Mouse (Mus musculus) hindbrain, embryonic 14.5 days (tissue): ENCODE measurements around the gene Pgbd1. TPM values are rescaled to one million over a fixed set of nuclear protein-coding genes. Genes with fewer than 3 reads are reported as not detected.

Experiments
- ATAC-seq: fragments of 200-750 bp; cut with Nextera tagmentation; 2 replicates; pipeline ENCODE4 v1.8.0; 2017; ENCODE audit warnings: moderate number of reproducible peaks, mild to moderate bottlenecking, moderate TSS enrichment, moderate library complexity; ENCODE audit not compliant: low FRiP score
- DNase-seq: peaks from one replicate; pipeline ENCODE4 v3.0.0-alpha.2; 2015; ENCODE audit warnings: low spot score
- H3K27ac ChIP-seq: fragments of 300-500 bp; sonication (generic); 2 replicates; pipeline ENCODE4 v1.5.1; 2014; ENCODE audit warnings: mild to moderate bottlenecking, moderate library complexity
- H3K27me3 ChIP-seq: fragments of 300-500 bp; sonication (generic); 2 replicates; pipeline ENCODE4 v1.6.1; 2014; ENCODE audit warnings: mild to moderate bottlenecking, low read length, mixed read lengths; ENCODE audit not compliant: control insufficient read depth, insufficient read depth
- H3K36me3 ChIP-seq: fragments of 300-500 bp; sonication (generic); replicated peaks from 2 replicates; pipeline ENCODE4 v1.6.1; 2014; ENCODE audit not compliant: control insufficient read depth, insufficient read depth
- H3K4me1 ChIP-seq: fragments of 300-500 bp; sonication (generic); replicated peaks from 2 replicates; pipeline ENCODE4 v1.6.1; 2014; ENCODE audit warnings: antibody characterized with exemption, low read length, mixed read lengths; ENCODE audit not compliant: control insufficient read depth, insufficient read depth
- H3K4me2 ChIP-seq: fragments of 300-500 bp; sonication (generic); replicated peaks from 2 replicates; pipeline ENCODE4 v1.6.1; 2014; ENCODE audit warnings: mild to moderate bottlenecking, moderate library complexity
- H3K4me3 ChIP-seq: fragments of 300-500 bp; sonication (generic); replicated peaks from 2 replicates; pipeline ENCODE4 v1.5.1; 2014; ENCODE audit warnings: mild to moderate bottlenecking, low read length
- H3K9ac ChIP-seq: fragments of 300-500 bp; sonication (generic); 2 replicates; pipeline ENCODE4 v1.6.1; 2014
- H3K9me3 ChIP-seq: fragments of 300-500 bp; sonication (generic); 2 replicates; pipeline ENCODE4 v1.6.1; 2016; ENCODE audit warnings: low read length; ENCODE audit not compliant: control insufficient read depth
- WGBS: fragments of 180-500 bp; shearing (Covaris S2); extraction: QIAGEN DNeasy Blood & Tissue Kit; methylation state at CpG from one replicate; pipeline ENCODE4 v1.1.7; 2014; 5-methylcytosine and 5-hydroxymethylcytosine counted together
- microRNA counts: library from miRNA; unstranded; fragments of <30 nt; microRNA quantifications from one replicate; lab custom pipeline; 2016
- microRNA-seq: library from miRNA; unstranded; fragments of <30 nt; microRNA quantifications from one replicate; pipeline ENCODE4, GENCODE M21; 2016
- polyA plus RNA-seq: library from polyadenylated mRNA; unstranded; fragments of >200 nt; fragmentation: Nextera tagmentation; extraction: Ambion mirVana; gene quantifications from 2 replicates; pipeline ENCODE4 v1.2.1, GENCODE M21; 2014

The Pgbd1 gene
- polyA plus RNA-seq, 1 experiment from 2014 or later = 3.3 TPM

DNA sequence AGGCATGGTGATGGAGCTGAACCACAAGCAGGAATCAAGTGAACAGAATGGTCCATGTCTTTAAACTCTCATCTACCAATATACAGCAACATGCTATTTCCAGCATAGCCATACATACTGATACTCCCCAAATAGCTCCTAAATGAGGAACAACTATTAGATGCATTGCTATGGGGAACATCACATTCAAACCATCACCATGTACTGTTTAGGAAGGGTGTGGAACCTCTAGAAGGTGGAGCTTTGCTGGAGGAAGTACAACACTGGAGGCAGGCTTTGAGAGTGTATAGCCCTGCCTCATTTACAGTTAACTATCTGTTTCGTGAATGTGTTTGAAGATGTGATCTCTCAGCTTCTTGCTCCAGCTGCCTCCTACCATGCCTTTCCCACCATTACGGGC, 63.1 kb downstream of the Pgbd1 start:
- Histone ChIP-seq H3K9ac (no peak overlapping the region), H3K4me1 (no peaks in the 10 kb centered on the region), H3K9me3 (no peaks in the 10 kb centered on the region), H3K27me3 (no peaks in the 10 kb centered on the region), H3K4me2 (no peak overlapping the region), H3K27ac (no peak overlapping the region), H3K36me3 (no peaks in the 10 kb centered on the region), H3K4me3 (no peak overlapping the region)
- 94% methylated on average over 2 of the region's 2 CpGs for WGBS
- ATAC-seq (no peak), DNase-seq (no peak)

DNA sequence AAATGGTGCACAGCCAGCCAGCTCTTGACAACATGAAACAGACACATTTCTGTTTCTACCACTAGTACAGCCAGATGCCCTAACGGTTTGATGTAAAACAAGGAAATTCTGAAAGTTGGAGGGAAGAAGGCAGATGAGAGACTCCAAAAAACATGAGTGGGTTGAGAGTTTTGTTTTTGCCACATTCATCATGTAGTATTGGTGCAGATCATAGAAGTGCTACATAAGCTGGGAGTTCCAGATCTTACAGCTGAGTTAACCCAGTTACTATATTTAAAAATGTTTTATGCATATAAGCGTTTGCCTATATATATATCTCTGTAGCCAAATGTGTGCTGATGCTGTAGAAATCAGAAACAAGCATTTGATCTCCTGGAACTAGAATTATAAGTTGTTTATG, 68.2 kb downstream of the Pgbd1 start:
- Histone ChIP-seq H3K9me3 (no peaks in the 10 kb centered on the region), H3K27ac (no peak overlapping the region), H3K27me3 (no peaks in the 10 kb centered on the region), H3K4me3 (no peak overlapping the region), H3K4me2 (no peak overlapping the region), H3K36me3 (peaks cover 33% of the 10 kb centered on the region), H3K9ac (no peak overlapping the region), H3K4me1 (no peaks in the 10 kb centered on the region)
- ATAC-seq (no peak), DNase-seq (no peak)
- WGBS = 92% methylated on average over 2 of the region's 2 CpGs

MicroRNA genes within 50 kb of the gene (microRNA counts, 519-probe panel; counts per million panel counts)
- microRNA mmu-miR-1896 (lab: Ali Mortazavi, UCI) = not detected

Small RNA genes within 50 kb of the gene (microRNA-seq; reads per million reads assigned to microRNA genes)
- gene Mir1896 (not detected), gene Mir6942 (not detected)

Other genes starting within 250 kb of the Pgbd1 start
- gene Gpx5, start 148.3 kb downstream of the Pgbd1 start, polyA plus RNA-seq = not detected in 2 replicates
- gene Gpx6, start 128.9 kb downstream of the Pgbd1 start, polyA plus RNA-seq = 0.15 TPM in 1 of 2 replicates, not detected in the other
- gene Olfr1367, start 94.1 kb downstream of the Pgbd1 start, polyA plus RNA-seq = not detected in 2 replicates
- gene Zscan12, start 78.2 kb downstream of the Pgbd1 start, polyA plus RNA-seq = 11.6 and 12.5 TPM in 2 replicates
- 55.8 and 59.7 TPM in 2 replicates for gene Zkscan3, start 38.3 kb downstream of the Pgbd1 start, polyA plus RNA-seq
- gene Zscan26, start 12.7 kb upstream of the Pgbd1 start, polyA plus RNA-seq = 14.1 and 17.4 TPM in 2 replicates
- gene Nkapl, start 27.5 kb upstream of the Pgbd1 start, polyA plus RNA-seq = 3.0 and 3.7 TPM in 2 replicates
- 8.9 and 9.9 TPM in 2 replicates for gene Zkscan4, start 37.8 kb upstream of the Pgbd1 start, polyA plus RNA-seq
- gene Gm10065, start 38.4 kb upstream of the Pgbd1 start, polyA plus RNA-seq = not detected in 2 replicates
- 0.25 and 0.42 TPM in 2 replicates for gene AK157302, start 54.2 kb upstream of the Pgbd1 start, polyA plus RNA-seq
- gene Gm11273, start 60.4 kb upstream of the Pgbd1 start, polyA plus RNA-seq = 5.4 and 6.6 TPM in 2 replicates
- 7.4 and 8.0 TPM in 2 replicates for gene Zkscan8, start 90.1 kb upstream of the Pgbd1 start, polyA plus RNA-seq
- 0.08 and 0.21 TPM in 2 replicates for gene Olfr1366, start 101.8 kb upstream of the Pgbd1 start, polyA plus RNA-seq
- gene Olfr1535, start 118.8 kb upstream of the Pgbd1 start, polyA plus RNA-seq = 0.04 TPM in 1 of 2 replicates, not detected in the other
- gene Olfr1364, start 140.7 kb upstream of the Pgbd1 start, polyA plus RNA-seq = not detected in 2 replicates
- not detected in 2 replicates for gene Olfr1362, start 173.0 kb upstream of the Pgbd1 start, polyA plus RNA-seq
- not detected in 2 replicates for gene Olfr11, start 201.5 kb upstream of the Pgbd1 start, polyA plus RNA-seq
- gene Olfr1361, start 222.3 kb upstream of the Pgbd1 start, polyA plus RNA-seq = not detected in 2 replicates
- not detected in 2 replicates for gene Olfr1360, start 236.3 kb upstream of the Pgbd1 start, polyA plus RNA-seq